Mouse (Mus musculus): ENCODE results near the gene Mgp.

Mgp gene

DNA sequence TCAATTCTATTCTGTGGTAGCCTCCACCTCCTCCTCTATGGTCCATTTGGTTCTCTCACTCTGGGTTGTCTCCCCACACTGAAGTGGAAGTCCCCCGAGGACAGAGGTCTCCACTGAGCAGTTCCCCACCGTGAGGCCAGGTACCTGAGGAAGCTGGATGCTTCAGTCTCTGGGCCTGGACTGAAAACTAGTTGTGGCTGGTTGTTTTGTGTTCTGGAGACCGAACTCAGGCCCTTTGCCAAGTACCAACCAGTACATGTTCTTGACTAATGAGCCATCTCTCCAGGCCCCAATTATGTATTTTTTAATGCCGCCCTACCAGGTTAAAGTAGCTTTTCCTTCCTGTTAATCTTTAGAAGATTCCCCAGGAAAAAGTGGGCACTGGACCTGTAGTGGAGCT, 23.3 kb downstream of the Mgp start:
- DNase-seq (ENCODE audit: low spot score in 2 of 2) = no peak

GRCm38 (mm10) chr6:136850267-136850666, 25.4 kb downstream of the Mgp start:
- no peak for DNase-seq (ENCODE audit: low spot score in 2 of 2)

GRCm38 (mm10) chr6:136848971-136849370, 26.7 kb downstream of the Mgp start:
- DNase-seq (ENCODE audit: low spot score in 2 of 2) = no peak

DNA sequence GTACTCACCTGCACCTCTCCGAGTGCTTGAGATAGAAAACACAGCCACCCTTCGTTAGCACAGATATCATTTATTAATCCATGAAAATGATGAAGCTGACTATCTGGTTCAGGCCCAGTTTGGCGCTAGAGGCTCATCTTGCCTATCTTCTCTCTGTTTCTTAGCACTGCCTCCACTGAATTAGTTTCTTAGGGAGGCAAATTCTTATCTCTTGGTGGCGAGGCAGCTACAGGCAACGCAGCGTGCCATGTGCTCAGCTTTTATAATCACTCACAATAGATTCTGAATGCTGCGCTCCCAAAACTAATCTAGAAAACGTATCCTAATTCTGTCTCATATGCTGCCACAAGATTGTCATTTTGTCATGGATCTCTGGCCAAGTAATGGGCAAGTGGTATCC, 27.2 kb downstream of the Mgp start:
- DNase-seq (ENCODE audit: low spot score in 2 of 2) = no peak

- DNase-seq (ENCODE audit: low spot score in 2 of 2) = peak in 1 of 2 experiments; percentile 49
These were observed 27.8 kb downstream of the Mgp start for GRCm38 (mm10) chr6:136847790-136848189.

GRCm38 (mm10) chr6:136847267-136847666, 28.4 kb downstream of the Mgp start:
- no peak for DNase-seq (ENCODE audit: low spot score in 2 of 2)

GRCm38 (mm10) chr6:136845706-136846480, 29.7 kb downstream of the Mgp start:
- DNase-seq (ENCODE audit: low spot score in 2 of 2) = no peak

- no peak for DNase-seq (ENCODE audit: low spot score in 2 of 2)
These were observed 30.7 kb downstream of the Mgp start for GRCm38 (mm10) chr6:136844903-136845302.

DNA sequence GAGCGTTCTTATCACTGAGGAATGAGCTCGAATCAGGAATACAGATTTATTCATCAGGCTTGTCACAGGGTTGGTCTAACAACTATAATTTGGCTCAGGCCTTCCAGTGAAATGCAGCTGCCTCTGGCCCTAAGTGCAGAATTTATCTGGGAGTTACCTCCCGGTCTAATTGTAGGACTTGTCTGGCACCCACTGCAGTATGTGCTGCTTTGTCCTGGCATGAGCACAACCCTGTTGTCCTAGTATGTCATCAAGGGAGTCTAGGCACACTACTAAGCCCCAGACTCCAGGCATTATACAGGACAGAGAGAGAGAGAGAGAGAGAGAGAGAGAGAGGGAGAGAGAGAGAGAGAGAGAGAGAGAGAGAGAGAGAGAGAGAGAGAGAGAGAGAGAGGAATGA, 38.3 kb downstream of the Mgp start:
- DNase-seq (ENCODE audit: low spot score in 2 of 2) = no peak

GRCm38 (mm10) chr6:136835352-136835751, 40.3 kb downstream of the Mgp start, which contains the start of gene Smco3:
Smco3 (minus strand) TSS chr6:136835452.
- no peak for DNase-seq (ENCODE audit: low spot score in 2 of 2)

- DNase-seq (ENCODE audit: low spot score in 2 of 2) = no peak
These were observed 43.9 kb downstream of the Mgp start for GRCm38 (mm10) chr6:136831712-136832111.

DNA sequence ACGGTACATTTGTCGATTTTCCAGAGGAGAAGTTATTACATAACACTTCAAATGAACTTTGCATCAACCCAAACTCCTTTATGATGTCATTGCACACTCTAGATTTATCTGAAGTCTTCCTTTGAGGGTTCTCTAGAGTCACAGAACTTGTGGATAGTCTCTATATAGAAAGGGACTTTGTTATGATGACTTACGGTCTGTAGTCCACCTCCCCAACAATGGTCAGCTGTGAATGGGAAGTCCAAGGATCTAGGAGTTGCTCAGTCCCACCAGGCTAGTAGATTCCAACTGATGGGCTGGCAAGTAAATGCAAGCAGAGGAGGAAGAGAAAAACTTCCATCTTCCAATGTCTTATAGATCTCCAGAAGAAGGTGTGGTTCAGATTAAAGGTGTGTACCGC, 46.9 kb downstream of the Mgp start:
- DNase-seq (ENCODE audit: low spot score in 2 of 2) = no peak

- peak; percentile 98 for DNase-seq (ENCODE audit: low spot score in 2 of 2)
These were observed 47.6 kb downstream of the Mgp start, which contains the start of gene Wbp11 for GRCm38 (mm10) chr6:136827881-136828561. Wbp11 (minus strand) TSS chr6:136828233.

DNA sequence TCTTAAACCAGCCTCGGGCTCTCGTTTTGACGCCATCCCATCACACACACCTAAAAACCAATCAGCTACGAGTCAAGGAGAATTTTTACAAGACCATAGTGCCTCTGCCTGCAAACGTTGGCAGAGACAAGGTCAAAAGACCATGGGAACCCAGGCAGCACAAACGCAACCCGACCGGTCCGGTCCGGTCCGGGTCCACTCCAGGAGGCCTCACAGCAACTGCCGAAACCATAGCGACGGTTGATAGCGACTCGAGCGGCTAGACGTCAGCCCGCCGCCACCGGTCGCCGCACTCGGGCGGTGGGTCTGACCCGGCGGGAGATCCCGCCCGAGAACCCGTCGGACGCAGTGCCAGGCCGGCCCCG, 48.1 kb downstream of the Mgp start, which contains the start of gene BC049715:
Gene BC049715 (plus strand): TSS at position 111 of the 365 bp plus-strand sequence.
- DNase-seq (ENCODE audit: low spot score in 2 of 2) = no peak

DNA sequence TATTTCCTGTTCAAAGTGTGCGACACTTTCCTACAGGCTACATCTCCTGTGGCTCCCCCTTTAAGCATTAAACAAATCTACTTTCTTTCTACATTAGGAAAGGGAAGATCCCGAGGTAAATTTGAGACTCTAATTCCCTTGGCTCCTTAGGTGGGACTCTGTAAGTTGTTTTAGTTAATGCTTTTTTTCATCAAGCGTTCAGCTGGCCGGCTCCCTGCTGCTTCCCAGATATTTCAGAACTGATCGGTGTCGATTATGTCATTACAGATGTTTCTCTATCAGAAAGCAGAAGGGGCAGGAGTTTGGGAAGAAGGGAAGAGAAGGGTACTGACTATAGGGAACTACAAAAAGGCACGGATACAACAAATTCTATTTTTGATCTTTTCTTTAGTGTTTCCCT, 48.5 kb downstream of the Mgp start:
- no peak for DNase-seq (ENCODE audit: low spot score in 2 of 2)

- no peak for DNase-seq (ENCODE audit: low spot score in 2 of 2)
These were observed 50.6 kb downstream of the Mgp start for GRCm38 (mm10) chr6:136824987-136825386.
